Mouse (Mus musculus): ENCODE measurements around the gene Abca4.
"Not testable (repeated sequence)": the region's sequence is repeated elsewhere in the genome, so short reads cannot be mapped to it uniquely, and the experiment has no call there.

Abca4 gene

GRCm38 (mm10) chr3:122221240-122222036, 177.2 kb downstream of the Abca4 start:
- no peak for DNase-seq

DNA sequence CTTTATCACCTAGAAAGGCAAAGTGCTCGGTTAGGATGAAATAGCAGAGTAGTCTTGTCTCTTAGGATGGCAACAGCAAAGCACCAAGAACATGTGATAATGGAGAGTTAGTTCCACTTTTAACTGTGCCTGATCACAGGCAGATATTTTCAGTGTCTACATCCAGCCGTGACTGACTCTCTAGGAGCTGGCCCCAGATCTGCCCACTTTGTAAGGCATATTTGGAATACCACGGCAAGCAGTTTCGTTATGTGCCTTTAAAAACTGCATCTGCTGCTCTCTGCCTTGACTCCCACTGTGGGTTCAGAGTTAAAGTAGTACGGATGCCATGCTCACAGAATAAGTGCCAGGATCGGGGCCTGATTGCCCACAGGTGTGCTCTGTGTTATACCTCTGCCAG, 182.7 kb downstream of the Abca4 start:
- not testable (repeated sequence) for DNase-seq
